Mouse (Mus musculus): Measurements from ENCODE around the gene Lamtor1.

DNA sequence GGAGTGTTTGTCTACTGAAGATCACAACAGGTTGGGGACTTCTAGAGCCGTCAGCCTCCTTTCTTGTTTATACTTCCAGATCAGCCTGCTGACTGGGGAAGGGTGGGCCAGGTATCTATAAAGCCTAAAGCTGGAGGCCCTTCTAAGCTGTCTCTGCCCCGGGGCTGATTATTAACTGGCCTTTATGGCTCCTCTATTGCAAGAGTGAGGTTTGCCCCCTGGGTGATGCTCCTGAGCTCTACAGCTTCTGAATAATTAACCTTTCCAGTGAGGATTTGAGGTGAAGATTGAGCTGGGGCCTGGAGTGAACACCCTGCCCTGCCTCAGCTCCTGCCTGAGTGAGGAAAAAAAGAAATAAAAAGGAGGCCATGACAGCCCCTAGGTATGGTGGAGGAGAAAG lies 35.1 kb upstream of the Lamtor1 start, which contains the start of gene Folr1:
- no peak for TF ChIP-seq CTCF (IDR thresholded peaks at IDR 0.05; ENCODE audit: control insufficient read depth, insufficient read depth, low read length)
- TF ChIP-seq POLR2A (IDR thresholded peaks at IDR 0.05; ENCODE audit: borderline replicate concordance, control insufficient read depth, low read depth, low read length): no peak
